Mouse (Mus musculus) olfactory bulb, adult 2 months (tissue): ENCODE measurements around the gene Tmem88b.

Experiments used
- CTCF ChIP-seq: fragments of 200-500 bp; IDR thresholded peaks from 2 replicates; pipeline ENCODE4 v1.5.1; 2012; ENCODE audit warnings: low read depth, mild to moderate bottlenecking, low read length, moderate library complexity; ENCODE audit not compliant: insufficient read depth
- POLR2A ChIP-seq: fragments of 200-500 bp; IDR thresholded peaks from 2 replicates; pipeline ENCODE4 v1.6.1; 2012; ENCODE audit warnings: mild to moderate bottlenecking, low read depth, low read length, moderate library complexity; ENCODE audit not compliant: insufficient read depth

DNA sequence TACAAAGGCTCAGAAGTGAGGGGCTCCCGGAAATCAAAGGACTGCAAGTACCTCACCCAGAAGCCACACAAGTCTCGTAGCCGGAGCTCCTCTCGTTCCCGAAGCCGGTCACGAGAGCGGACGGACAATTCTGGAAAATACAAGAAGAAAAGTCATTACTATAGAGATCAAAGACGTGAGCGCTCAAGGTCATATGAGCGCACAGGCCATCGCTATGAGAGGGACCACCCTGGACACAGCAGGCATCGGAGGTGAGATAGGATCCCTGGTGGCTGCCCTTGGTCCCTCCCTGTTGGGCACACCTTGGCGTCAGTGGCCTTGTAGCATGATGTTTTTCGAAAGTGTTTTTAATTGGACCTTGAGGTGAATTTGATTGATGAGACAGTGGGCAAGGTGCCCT is 37.8 kb upstream of the Tmem88b start:
- no peak for TF ChIP-seq POLR2A
- no peak for TF ChIP-seq CTCF
